ENCODE assay signal across 13 mouse cellular contexts in the genomic region with DNA sequence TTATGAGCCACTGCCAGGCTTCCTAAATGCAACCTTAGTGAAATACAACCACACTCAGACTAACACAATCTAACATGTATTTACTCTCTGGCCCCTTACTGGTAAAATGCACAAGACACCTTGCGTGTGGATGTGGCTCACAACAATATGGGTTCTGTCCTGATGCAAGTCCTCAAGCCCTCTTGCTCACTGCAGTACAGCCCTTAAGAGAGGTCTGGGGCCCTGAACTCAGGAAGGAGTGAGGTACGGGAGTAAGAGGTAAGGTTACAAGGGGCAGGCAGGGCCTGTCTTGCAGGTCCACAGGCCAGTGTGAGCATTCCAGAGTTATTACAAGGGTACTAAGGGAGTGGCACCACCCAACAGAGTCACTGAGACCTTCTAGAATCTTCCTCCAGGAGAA. TPM values are rescaled to one million over a fixed set of nuclear protein-coding genes. Genes with fewer than 3 reads are reported as not detected.
DNase-seq lines count a peak whose midpoint lies in the region; ATAC-seq and TF ChIP-seq lines count a peak whose summit lies in the region.
"Had no signal": no experiment of that assay in that cellular context is flagged by ENCODE, and none has a peak within 500 bp of the region (broad histone marks: within the 10 kb centered on the region; RNA-seq: fewer than 3 reads in every experiment).

No protein-coding gene starts in this region.

- H3K36me3 ChIP-seq in forebrain, embryonic 10.5 days (replicated peaks) = peaks cover 7% of the 10 kb centered on the region
- H3K36me3 ChIP-seq in forebrain, embryonic 14.5 days (ENCODE audit: control insufficient read depth, insufficient read depth, low read length) = no peaks in the 10 kb centered on the region
- peaks cover 3% of the 10 kb centered on the region for H3K36me3 ChIP-seq in kidney, embryonic 16.5 days (ENCODE audit: insufficient read depth, low read length)
- no peaks in the 10 kb centered on the region for H3K36me3 ChIP-seq in C2C12 (ENCODE audit: control insufficient read depth, insufficient read depth)
- H3K36me3 ChIP-seq in intestine, postnatal 0 days (ENCODE audit: control insufficient read depth, insufficient read depth) = no peaks in the 10 kb centered on the region; the same call in 1 of the 2 replicates
- H3K36me3 ChIP-seq: liver, embryonic 13.5 days; midbrain, embryonic 15.5 days had no signal

- peaks cover 48% of the 10 kb centered on the region for H3K79me2 ChIP-seq in C2C12 (ENCODE audit: control insufficient read depth, insufficient read depth)

- H3K79me3 ChIP-seq in C2C12 (ENCODE audit: low read depth) = peaks cover 23% of the 10 kb centered on the region

- no peak overlapping the region for H3K27ac ChIP-seq in forebrain, embryonic 10.5 days
- no peak overlapping the region for H3K27ac ChIP-seq in forebrain, embryonic 14.5 days (ENCODE audit: low read depth, low read length)
- H3K27ac ChIP-seq in kidney, embryonic 16.5 days (ENCODE audit: low read length) = no peak overlapping the region
- H3K27ac ChIP-seq in intestine, postnatal 0 days (ENCODE audit: low read depth, low read length) = no peak overlapping the region; the same call in 1 of the 2 replicates
- H3K27ac ChIP-seq: forebrain, embryonic 13.5 days; liver, embryonic 13.5 days; midbrain, embryonic 15.5 days had no signal

- 80% methylated on average over 2 of the region's 2 CpGs for WGBS in forebrain, embryonic 10.5 days
- WGBS in forebrain, embryonic 14.5 days = 84% methylated on average over 2 of the region's 2 CpGs
- WGBS in kidney, embryonic 16.5 days = 69% methylated on average over 2 of the region's 2 CpGs
- WGBS in intestine, postnatal 0 days = 66% methylated on average over 2 of the region's 2 CpGs

- no peak for TF ChIP-seq CTCF in C2C12 (IDR thresholded peaks at IDR 0.05; ENCODE audit: control insufficient read depth, insufficient read depth, insufficient read length)
- no peak for TF ChIP-seq CTCF in intestine, postnatal 0 days (IDR thresholded peaks at IDR 0.05; ENCODE audit: low read depth)

- H3ac ChIP-seq in C2C12 (ENCODE audit: control insufficient read depth, insufficient read length, low read depth) = peak overlapping the region; percentile 24

- H3K4me2 ChIP-seq in forebrain, embryonic 14.5 days (ENCODE audit: low read length) = no peak overlapping the region
- peak overlapping the region; percentile 67 for H3K4me2 ChIP-seq in kidney, embryonic 16.5 days (replicated peaks; ENCODE audit: low read depth, low read length)
- H3K4me2 ChIP-seq in intestine, postnatal 0 days (replicated peaks; ENCODE audit: low read depth) = peak overlapping the region; percentile 92; the same call in 1 of the 2 replicates

- 0 out of 2 replicates have a peak overlapping the region, but pooled peaks have one; percentile 69 for H3K4me3 ChIP-seq in forebrain, embryonic 10.5 days
- no peak overlapping the region for H3K4me3 ChIP-seq in forebrain, embryonic 14.5 days (ENCODE audit: low read depth, low read length)
- H3K4me3 ChIP-seq in kidney, embryonic 16.5 days (ENCODE audit: low read length) = no peak overlapping the region
- H3K4me3 ChIP-seq in C2C12 (ENCODE audit: insufficient read depth, poor library complexity, severe bottlenecking) = no peak overlapping the region
- H3K4me3 ChIP-seq in intestine, postnatal 0 days (ENCODE audit: low read depth, low read length) = peak overlapping the region; percentile 72; the same call in 1 of the 2 replicates

- no peak overlapping the region for H3K9ac ChIP-seq in forebrain, embryonic 14.5 days (ENCODE audit: low read length)
- H3K9ac ChIP-seq in kidney, embryonic 16.5 days (replicated peaks; ENCODE audit: low read length) = no peak overlapping the region
- no peak overlapping the region for H3K9ac ChIP-seq in intestine, postnatal 0 days (ENCODE audit: low read depth, low read length)

- DNase-seq in forebrain, embryonic 10.5 days (ENCODE audit: extremely low spot score, low spot score) = no peak
- no peak for DNase-seq in forebrain, embryonic 14.5 days (ENCODE audit: low spot score)
- DNase-seq in kidney, postnatal 14 days = no peak
- DNase-seq in frontal cortex, postnatal 36 days (ENCODE audit: low spot score in 2 of 2) = no peak
- DNase-seq in layer of hippocampus, postnatal 10 days (ENCODE audit: low spot score in 2 of 2) = no peak
- DNase-seq: B cell, adult 2 months; kidney, postnatal 4 days; liver, embryonic 13.5 days had no signal

- H3K27me3 ChIP-seq in forebrain, embryonic 10.5 days (ENCODE audit: poor library complexity, severe bottlenecking) = peaks cover 25% of the 10 kb centered on the region
- 0 out of 2 replicates have a peak, but pooled peaks cover 6% of the 10 kb centered on the region for H3K27me3 ChIP-seq in forebrain, embryonic 14.5 days (replicated peaks; ENCODE audit: control insufficient read depth, insufficient read depth, low read length)
- no peaks in the 10 kb centered on the region for H3K27me3 ChIP-seq in kidney, embryonic 16.5 days (ENCODE audit: insufficient read depth, low read length)
- no peaks in the 10 kb centered on the region for H3K27me3 ChIP-seq in C2C12 (ENCODE audit: control insufficient read depth, insufficient read depth, insufficient read length)
- H3K27me3 ChIP-seq in intestine, postnatal 0 days (replicated peaks; ENCODE audit: control insufficient read depth, insufficient read depth, low read length) = peaks cover 14% of the 10 kb centered on the region; the same call in 1 of the 2 replicates

- no peak for ATAC-seq in forebrain, embryonic 14.5 days
- ATAC-seq in kidney, embryonic 16.5 days (ENCODE audit: low FRiP score, low TSS enrichment) = no peak
- no peak for ATAC-seq in intestine, postnatal 0 days

- peaks cover 25% of the 10 kb centered on the region for H3K4me1 ChIP-seq in forebrain, embryonic 10.5 days
- H3K4me1 ChIP-seq in forebrain, embryonic 14.5 days (ENCODE audit: control insufficient read depth, insufficient read depth, low read length) = peaks cover 9% of the 10 kb centered on the region
- peaks cover 8% of the 10 kb centered on the region for H3K4me1 ChIP-seq in kidney, embryonic 16.5 days (ENCODE audit: insufficient read depth, low read length)
- H3K4me1 ChIP-seq in intestine, postnatal 0 days (replicated peaks; ENCODE audit: control insufficient read depth, insufficient read depth, low read length) = no peaks in the 10 kb centered on the region

- no peaks in the 10 kb centered on the region; the same call in 1 of the 2 replicates for H3K9me3 ChIP-seq in forebrain, embryonic 10.5 days
- H3K9me3 ChIP-seq in forebrain, embryonic 14.5 days (replicated peaks; ENCODE audit: control insufficient read depth, low read length) = no peaks in the 10 kb centered on the region
- H3K9me3 ChIP-seq in kidney, embryonic 16.5 days (ENCODE audit: low read length) = no peaks in the 10 kb centered on the region
- H3K9me3 ChIP-seq in intestine, postnatal 0 days (ENCODE audit: control insufficient read depth) = no peaks in the 10 kb centered on the region
- H3K9me3 ChIP-seq: forebrain, embryonic 13.5 days; liver, embryonic 13.5 days; midbrain, embryonic 15.5 days had no signal

TF ChIP-seq in C2C12, 6 proteins besides CTCF, POLR2A, EP300 and RAD21:
- TF ChIP-seq CEBPB (IDR thresholded peaks at IDR 0.05; ENCODE audit: low read depth) (no peak), MYOG (IDR thresholded peaks at IDR 0.05; ENCODE audit: control insufficient read depth, extremely low read depth, insufficient read length) (no peak), FOSL1 (IDR thresholded peaks at IDR 0.05; ENCODE audit: insufficient read depth, low read length, poor library complexity, severe bottlenecking) (no peak), USF1 (IDR thresholded peaks at IDR 0.05; ENCODE audit: low read depth) (no peak), MAX (IDR thresholded peaks at IDR 0.05) (no peak)

RNA-seq across cellular contexts. Expression of a gene that starts 1.6 kb away (rescaled TPM):
- polyA plus RNA-seq in forebrain, embryonic 10.5 days (2016; fragmentation: Nextera tagmentation; extraction: Ambion mirVana) = 2.5 and 2.6 TPM in 2 replicates
- polyA plus RNA-seq in forebrain, embryonic 14.5 days (2014; fragmentation: Nextera tagmentation; extraction: Ambion mirVana) = 0.80 and 0.81 TPM in 2 replicates
- polyA plus RNA-seq in kidney, embryonic 16.5 days (2015; fragmentation: Nextera tagmentation; extraction: Ambion mirVana) = 5.9 and 6.3 TPM in 2 replicates
- polyA plus RNA-seq in C2C12 (2012; fragmentation: generic; extraction: Trizol) = 10.6 TPM
- polyA plus RNA-seq in intestine, postnatal 0 days (2015; fragmentation: Nextera tagmentation; extraction: Ambion mirVana) = 5.2 and 5.9 TPM in 2 replicates
- 1 to 10 TPM; 1.3 to 1.8 TPM for total RNA-seq in layer of hippocampus, postnatal 10 days (2021)

RNA-seq across cellular contexts. Expression of a gene that starts 43.2 kb away (rescaled TPM):
- polyA plus RNA-seq in forebrain, embryonic 10.5 days (2016; fragmentation: Nextera tagmentation; extraction: Ambion mirVana) = 14.3 and 14.5 TPM in 2 replicates
- 18.4 and 19.9 TPM in 2 replicates for polyA plus RNA-seq in forebrain, embryonic 14.5 days (2014; fragmentation: Nextera tagmentation; extraction: Ambion mirVana)
- polyA plus RNA-seq in kidney, embryonic 16.5 days (2015; fragmentation: Nextera tagmentation; extraction: Ambion mirVana) = 17.6 and 18.9 TPM in 2 replicates
- 7.0 TPM for polyA plus RNA-seq in C2C12 (2012; fragmentation: generic; extraction: Trizol)
- 16.9 and 18.2 TPM in 2 replicates for polyA plus RNA-seq in intestine, postnatal 0 days (2015; fragmentation: Nextera tagmentation; extraction: Ambion mirVana)
- 10 to 100 TPM; 17.6 to 19.7 TPM for total RNA-seq in layer of hippocampus, postnatal 10 days (2021)

RNA-seq across cellular contexts. Expression of a gene that starts 45.0 kb away (rescaled TPM):
- polyA plus RNA-seq in forebrain, embryonic 10.5 days (2016; fragmentation: Nextera tagmentation; extraction: Ambion mirVana) = 92.0 and 98.3 TPM in 2 replicates
- 113 and 117 TPM in 2 replicates for polyA plus RNA-seq in forebrain, embryonic 14.5 days (2014; fragmentation: Nextera tagmentation; extraction: Ambion mirVana)
- polyA plus RNA-seq in kidney, embryonic 16.5 days (2015; fragmentation: Nextera tagmentation; extraction: Ambion mirVana) = 63.3 and 64.0 TPM in 2 replicates
- 20.0 TPM for polyA plus RNA-seq in C2C12 (2012; fragmentation: generic; extraction: Trizol)
- 20.6 and 23.2 TPM in 2 replicates for polyA plus RNA-seq in intestine, postnatal 0 days (2015; fragmentation: Nextera tagmentation; extraction: Ambion mirVana)
- 10 to 100 TPM; 33.6 to 36.5 TPM for total RNA-seq in layer of hippocampus, postnatal 10 days (2021)

Comparison
In these comparisons a context has a peak if more than half of its experiments do, and no peak if none do; other contexts are left out.
1. H3K4me3 ChIP-seq: peak in forebrain, embryonic 10.5 days (single experiment) and intestine, postnatal 0 days (single experiment); none in forebrain, embryonic 14.5 days (single experiment), kidney, embryonic 16.5 days (single experiment) and C2C12 (single experiment).